Mouse (Mus musculus) MEL (cell line): ENCODE measurements around the gene Ctsw.

Experiments used
- CTCF ChIP-seq, 3 experiments: IDR thresholded peaks in 2 of 3; conservative IDR thresholded peaks in 1 of 3; 2 replicates each; pipeline ENCODE4 v1.5.1; 2011 to 2012; ENCODE audit warnings: low read length in 3 of 3, low read depth in 2 of 3, mild to moderate bottlenecking in 2 of 3, improper control_type of control experiment in 1 of 3, inconsistent platforms in 1 of 3, mixed read lengths in 1 of 3, moderate library complexity in 1 of 3; ENCODE audit not compliant: control insufficient read depth in 1 of 3, insufficient read depth in 1 of 3, poor library complexity in 1 of 3, severe bottlenecking in 1 of 3
- E2F4 ChIP-seq: IDR thresholded peaks from 2 replicates; pipeline ENCODE4 v1.6.1; 2011; ENCODE audit warnings: low read depth, low read length, improper control_type of control experiment, borderline replicate concordance
- POLR2A ChIP-seq, 2 experiments: IDR thresholded peaks; 2 replicates each; pipeline ENCODE4 v1.6.1; 2011 to 2012; ENCODE audit warnings: low read length in 2 of 2, mild to moderate bottlenecking in 2 of 2, control low read depth in 1 of 2, improper control_type of control experiment in 1 of 2, low read depth in 1 of 2, moderate library complexity in 1 of 2; ENCODE audit not compliant: control insufficient read depth in 1 of 2, insufficient read depth in 1 of 2, poor library complexity in 1 of 2

DNA sequence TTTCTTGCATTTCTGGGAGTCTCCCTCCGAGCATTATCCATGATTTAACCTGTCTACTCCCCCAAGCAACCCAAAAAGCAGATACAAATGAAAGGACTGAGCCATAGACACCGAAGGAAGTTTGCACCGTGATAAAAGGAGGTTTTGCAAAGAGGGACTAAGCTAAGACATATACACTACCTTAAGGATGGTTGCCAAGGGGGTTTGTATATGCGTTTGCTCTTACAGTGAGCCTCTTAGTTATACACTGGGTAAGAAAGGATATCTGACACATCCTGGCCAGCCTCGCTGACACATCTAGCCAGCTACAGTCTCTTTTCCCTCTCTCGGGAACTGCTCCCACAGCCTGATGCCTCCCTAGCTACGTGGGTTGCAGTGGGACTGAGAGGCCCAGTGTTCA is 34.4 kb downstream of the Ctsw start:
- TF ChIP-seq POLR2A (IDR thresholded peaks at IDR 0.05; ENCODE audit: control insufficient read depth in 1 of 2, insufficient read depth in 1 of 2, low read depth in 1 of 2, low read length in 2 of 2, poor library complexity in 1 of 2) (no peak), CTCF (IDR thresholded peaks at IDR 0.05 in 2 of 3, conservative IDR thresholded peaks at IDR 0.05 in 1 of 3; ENCODE audit: control insufficient read depth in 1 of 3, insufficient read depth in 1 of 3, low read depth in 2 of 3, low read length in 3 of 3, poor library complexity in 1 of 3, severe bottlenecking in 1 of 3) (no peak), E2F4 (no peak)
